Mouse (Mus musculus) heart, embryonic 13.5 days (tissue): ENCODE results near the gene Cavin3. TPM values are rescaled to one million over a fixed set of nuclear protein-coding genes. Genes with fewer than 3 reads are reported as not detected.
A peak's percentile ranks its signal among the peaks of the same experiment; 100 is the strongest.

ENCODE experiments used
- ATAC-seq: fragments of 200-750 bp; cut with Nextera tagmentation; 2 replicates; pipeline ENCODE4 v1.8.0; 2017; ENCODE audit warnings: moderate TSS enrichment; ENCODE audit not compliant: insufficient number of reproducible peaks, low FRiP score, low TSS enrichment; ENCODE audit errors: extremely low read depth
- H3K27ac ChIP-seq: fragments of 300-500 bp; sonication (generic); replicated peaks from 2 replicates; pipeline ENCODE4 v1.5.1; 2015; ENCODE audit warnings: moderate library complexity, mild to moderate bottlenecking, inconsistent platforms
- H3K27me3 ChIP-seq: fragments of 300-500 bp; sonication (generic); replicated peaks from 2 replicates; pipeline ENCODE4 v1.6.1; 2015; ENCODE audit warnings: mild to moderate bottlenecking, inconsistent platforms
- H3K36me3 ChIP-seq: fragments of 300-500 bp; sonication (generic); 2 replicates; pipeline ENCODE4 v1.6.1; 2015; ENCODE audit warnings: mild to moderate bottlenecking, inconsistent platforms
- H3K4me1 ChIP-seq: fragments of 300-500 bp; sonication (generic); 2 replicates; pipeline ENCODE4 v1.6.1; 2015; ENCODE audit warnings: inconsistent platforms
- H3K4me2 ChIP-seq: fragments of 300-500 bp; sonication (generic); 2 replicates; pipeline ENCODE4 v1.6.1; 2015; ENCODE audit warnings: inconsistent platforms, mild to moderate bottlenecking, moderate library complexity
- H3K4me3 ChIP-seq: fragments of 300-500 bp; sonication (generic); 2 replicates; pipeline ENCODE4 v1.5.1; 2015; ENCODE audit warnings: moderate library complexity, mild to moderate bottlenecking, inconsistent platforms
- H3K9ac ChIP-seq: fragments of 300-500 bp; sonication (generic); 2 replicates; pipeline ENCODE4 v1.6.1; 2015; ENCODE audit warnings: inconsistent platforms, mild to moderate bottlenecking, moderate library complexity
- H3K9me3 ChIP-seq: fragments of 300-500 bp; sonication (generic); 2 replicates; pipeline ENCODE4 v1.6.1; 2016; ENCODE audit warnings: inconsistent platforms
- WGBS: fragments of 180-500 bp; shearing (Covaris S2); methylation state at CpG from one replicate; pipeline ENCODE4 v1.1.7; 2015; ENCODE audit warnings: mixed read lengths; 5-methylcytosine and 5-hydroxymethylcytosine counted together
- polyA plus RNA-seq: library from polyadenylated mRNA; unstranded; fragments of >200 nt; fragmentation: Nextera tagmentation; extraction: Ambion mirVana; gene quantifications from 2 replicates; pipeline ENCODE4 v1.2.1, GENCODE M21; 2015

Cavin3 gene
- polyA plus RNA-seq, 1 experiment from 2014 or later, result 74.7 TPM

- Histone ChIP-seq H3K36me3 (no peaks in the 10 kb centered on the region), H3K9ac (no peak overlapping the region), H3K4me1 (0 out of 2 replicates have a peak, but pooled peaks cover 4% of the 10 kb centered on the region), H3K9me3 (no peaks in the 10 kb centered on the region), H3K4me2 (no peak overlapping the region), H3K27me3 (no peaks in the 10 kb centered on the region), H3K27ac (no peak overlapping the region; the same call in 1 of the 2 replicates), H3K4me3 (no peak overlapping the region)
- WGBS, result 42% methylated on average over 5 of the region's 5 CpGs
- no peak for ATAC-seq
Measured at GRCm38 (mm10) chr7:105510143-105510542, 28.0 kb upstream of the Cavin3 start.

DNA sequence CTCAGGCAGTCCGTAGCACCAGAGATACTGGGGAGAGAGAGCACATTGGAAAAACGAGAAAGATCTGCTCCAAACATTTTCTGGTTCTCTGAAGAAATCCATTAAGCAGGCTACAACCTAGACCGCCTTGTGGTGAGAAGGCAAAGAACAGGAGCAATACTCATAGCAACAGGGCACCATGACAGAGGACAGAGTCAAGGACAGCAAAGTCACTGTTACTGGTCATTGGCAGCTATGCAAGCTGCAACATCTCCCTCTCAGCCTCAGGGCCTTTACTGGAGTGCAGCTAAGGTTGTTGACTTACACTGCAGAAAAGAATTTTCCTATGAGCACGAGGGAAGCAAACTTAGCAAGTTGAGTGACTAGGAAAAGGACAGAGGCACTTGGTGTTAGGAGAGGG is 25.2 kb upstream of the Cavin3 start:
- Histone ChIP-seq H3K27ac (peak overlapping the region; percentile 26), H3K36me3 (no peaks in the 10 kb centered on the region), H3K4me1 (0 out of 2 replicates have a peak, but pooled peaks cover 4% of the 10 kb centered on the region), H3K9ac (no peak overlapping the region), H3K4me2 (no peak overlapping the region), H3K4me3 (no peak overlapping the region), H3K9me3 (no peaks in the 10 kb centered on the region), H3K27me3 (no peaks in the 10 kb centered on the region)
- WGBS, result 54% methylated on average over 4 of the region's 4 CpGs
- no peak for ATAC-seq

DNA sequence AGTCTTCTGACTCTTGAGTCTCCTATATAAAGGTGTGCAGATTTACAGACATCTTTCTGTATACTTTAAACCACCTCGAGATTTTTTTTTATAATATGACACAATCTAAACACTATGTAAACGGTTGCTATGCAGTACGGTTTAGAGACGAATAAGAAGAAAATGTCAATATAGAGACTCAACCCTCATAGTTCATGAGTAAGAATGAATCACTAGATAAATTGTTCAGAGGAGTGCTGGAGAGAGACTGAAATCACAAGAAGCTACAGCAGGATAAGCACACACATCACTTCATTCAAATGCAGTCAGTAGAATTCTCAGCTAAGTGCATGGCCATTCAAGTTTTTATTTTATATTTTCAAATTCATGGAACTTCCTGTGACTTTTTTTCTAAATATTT is 19.9 kb upstream of the Cavin3 start:
- Histone ChIP-seq H3K4me1 (no peaks in the 10 kb centered on the region), H3K36me3 (no peaks in the 10 kb centered on the region), H3K4me3 (no peak overlapping the region), H3K27me3 (no peaks in the 10 kb centered on the region), H3K9ac (no peak overlapping the region), H3K4me2 (no peak overlapping the region), H3K9me3 (no peaks in the 10 kb centered on the region), H3K27ac (no peak overlapping the region)
- 71% methylated on average over 4 of the region's 4 CpGs for WGBS
- no peak for ATAC-seq

- H3K4me3 ChIP-seq, result no peak overlapping the region
- H3K27ac ChIP-seq, result no peak overlapping the region
- no peak overlapping the region for H3K9ac ChIP-seq
- no peak for ATAC-seq
- no peaks in the 10 kb centered on the region for H3K27me3 ChIP-seq
- 80% methylated on average over 1 of the region's 1 CpGs for WGBS
- no peaks in the 10 kb centered on the region for H3K9me3 ChIP-seq
- H3K4me1 ChIP-seq, result no peaks in the 10 kb centered on the region
- no peak overlapping the region for H3K4me2 ChIP-seq
- H3K36me3 ChIP-seq, result no peaks in the 10 kb centered on the region
Measured at GRCm38 (mm10) chr7:105499676-105500075, 17.6 kb upstream of the Cavin3 start.

GRCm38 (mm10) chr7:105498854-105499492 is 16.9 kb upstream of the Cavin3 start:
- no peaks in the 10 kb centered on the region for H3K36me3 ChIP-seq
- ATAC-seq, result no peak

DNA sequence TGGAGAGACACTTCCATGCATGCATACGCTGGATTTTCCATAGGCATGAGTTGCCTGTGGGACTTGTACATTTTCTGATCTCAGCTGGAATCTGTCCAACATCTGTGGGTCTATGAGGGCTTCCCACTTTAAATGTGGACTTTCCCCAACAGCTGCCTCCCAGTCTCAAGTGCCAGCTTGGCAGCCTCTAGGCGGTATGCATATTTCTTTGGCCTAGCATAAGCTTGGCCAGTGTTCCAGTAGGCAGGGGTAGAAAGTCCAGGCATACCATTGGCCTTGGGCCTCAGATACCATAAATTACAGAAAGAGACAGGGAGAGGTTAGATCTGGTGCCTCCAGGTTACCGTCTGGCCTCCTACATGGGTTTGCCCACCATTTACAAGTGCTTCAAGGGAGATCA is 15.8 kb upstream of the Cavin3 start:
- H3K9ac ChIP-seq, result no peak overlapping the region
- no peaks in the 10 kb centered on the region for H3K36me3 ChIP-seq
- no peak overlapping the region for H3K27ac ChIP-seq
- H3K27me3 ChIP-seq, result no peaks in the 10 kb centered on the region
- H3K4me2 ChIP-seq, result no peak overlapping the region
- ATAC-seq, result no peak
- no peaks in the 10 kb centered on the region for H3K9me3 ChIP-seq
- 90% methylated on average over 3 of the region's 3 CpGs for WGBS
- no peak overlapping the region for H3K4me3 ChIP-seq
- no peaks in the 10 kb centered on the region for H3K4me1 ChIP-seq

More at GRCm38 (mm10) chr7:105498854-105499492, 16.9 kb upstream of the Cavin3 start:
- Histone ChIP-seq H3K4me2 (no peak overlapping the region), H3K9ac (no peak overlapping the region), H3K4me1 (no peaks in the 10 kb centered on the region), H3K9me3 (no peaks in the 10 kb centered on the region), H3K27ac (no peak overlapping the region), H3K4me3 (no peak overlapping the region), H3K27me3 (no peaks in the 10 kb centered on the region)
- WGBS, result 47% methylated on average over 10 of the region's 10 CpGs

DNA sequence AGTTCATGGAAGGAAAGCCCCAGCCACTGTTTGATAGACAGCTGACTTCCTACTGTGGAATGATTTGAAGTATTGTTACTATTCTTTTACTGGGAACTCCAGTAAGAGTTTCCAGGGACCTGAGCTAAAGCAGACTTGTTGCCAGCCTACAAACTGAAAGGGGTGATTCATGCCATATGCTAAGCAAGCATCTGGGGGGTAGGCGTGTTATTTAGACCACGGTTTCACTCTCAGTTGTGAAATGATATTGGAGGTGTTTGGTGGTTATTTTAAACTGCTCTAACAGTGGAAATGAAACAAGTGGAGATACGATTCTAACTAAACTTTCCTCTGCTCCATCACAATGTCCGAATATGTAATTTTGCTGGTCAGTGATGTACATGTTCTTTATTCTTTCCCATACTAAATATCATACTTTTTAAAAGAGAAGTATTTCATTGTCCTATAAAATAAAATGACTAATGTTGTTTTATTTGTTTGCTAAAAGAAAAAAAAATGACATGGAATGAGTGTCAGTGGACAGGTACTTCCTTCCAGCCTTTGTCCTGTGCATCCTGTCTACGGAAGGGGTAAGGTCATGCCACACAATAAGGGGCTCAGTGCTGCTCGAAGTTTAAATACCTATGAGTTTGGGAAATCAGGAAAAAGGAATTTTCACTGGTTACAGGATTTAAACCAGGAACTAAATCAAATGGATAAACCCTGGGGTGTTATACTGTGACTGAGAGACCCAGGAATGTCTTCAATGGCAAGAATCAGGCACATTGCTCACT is 5.2 kb upstream of the Cavin3 start:
- Histone ChIP-seq H3K4me3 (no peak overlapping the region), H3K9me3 (no peaks in the 10 kb centered on the region), H3K9ac (no peak overlapping the region), H3K27me3 (no peaks in the 10 kb centered on the region), H3K36me3 (no peaks in the 10 kb centered on the region), H3K4me2 (no peak overlapping the region), H3K4me1 (peaks cover 9% of the 10 kb centered on the region), H3K27ac (0 out of 2 replicates have a peak overlapping the region, but pooled peaks have one; percentile 17)
- WGBS, result 66% methylated on average over 6 of the region's 6 CpGs
- ATAC-seq, result no peak

- WGBS, result 64% methylated on average over 5 of the region's 5 CpGs
Measured at GRCm38 (mm10) chr7:105485029-105485428, 2.9 kb upstream of the Cavin3 start.

DNA sequence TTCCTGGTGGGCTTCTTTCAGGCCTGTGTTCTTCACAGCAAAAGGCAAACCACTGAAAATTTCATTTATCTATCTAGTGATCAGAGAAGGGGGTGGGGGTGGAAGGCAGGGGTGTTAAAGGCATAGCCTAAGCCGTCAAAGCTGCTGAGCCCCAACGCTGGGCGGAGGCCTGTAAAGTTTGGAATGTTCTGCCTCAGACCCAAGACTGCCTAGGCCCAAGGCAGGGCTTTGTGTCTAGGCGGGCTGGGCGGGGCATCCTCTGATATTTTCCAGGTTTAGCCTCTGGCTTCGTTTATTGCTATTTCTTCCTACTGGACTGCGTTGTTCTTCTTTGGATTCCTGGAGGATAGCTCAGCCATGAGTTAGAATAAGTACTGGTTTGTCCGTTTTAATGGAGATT is 326 bp upstream of the Cavin3 start:
- Histone ChIP-seq H3K9ac (peak overlapping the region; percentile 92), H3K9me3 (no peaks in the 10 kb centered on the region), H3K27ac (peak overlapping the region; percentile 86), H3K4me1 (peaks cover 35% of the 10 kb centered on the region), H3K4me3 (peak overlapping the region; percentile 63), H3K27me3 (no peaks in the 10 kb centered on the region), H3K4me2 (peak overlapping the region; percentile 88), H3K36me3 (0 out of 2 replicates have a peak, but pooled peaks cover 4% of the 10 kb centered on the region)
- WGBS, result 42% methylated on average over 8 of the region's 8 CpGs
- 0 out of 2 replicates have a peak, but pooled peaks have one; percentile 10 for ATAC-seq

More at GRCm38 (mm10) chr7:105485029-105485428, 2.9 kb upstream of the Cavin3 start:
- no peak overlapping the region for H3K4me2 ChIP-seq
- H3K36me3 ChIP-seq, result 0 out of 2 replicates have a peak, but pooled peaks cover 4% of the 10 kb centered on the region
- H3K27ac ChIP-seq, result no peak overlapping the region
- H3K9ac ChIP-seq, result no peak overlapping the region
- H3K4me3 ChIP-seq, result no peak overlapping the region
- H3K27me3 ChIP-seq, result no peaks in the 10 kb centered on the region
- no peak for ATAC-seq
- H3K4me1 ChIP-seq, result peaks cover 32% of the 10 kb centered on the region
- no peaks in the 10 kb centered on the region for H3K9me3 ChIP-seq

DNA sequence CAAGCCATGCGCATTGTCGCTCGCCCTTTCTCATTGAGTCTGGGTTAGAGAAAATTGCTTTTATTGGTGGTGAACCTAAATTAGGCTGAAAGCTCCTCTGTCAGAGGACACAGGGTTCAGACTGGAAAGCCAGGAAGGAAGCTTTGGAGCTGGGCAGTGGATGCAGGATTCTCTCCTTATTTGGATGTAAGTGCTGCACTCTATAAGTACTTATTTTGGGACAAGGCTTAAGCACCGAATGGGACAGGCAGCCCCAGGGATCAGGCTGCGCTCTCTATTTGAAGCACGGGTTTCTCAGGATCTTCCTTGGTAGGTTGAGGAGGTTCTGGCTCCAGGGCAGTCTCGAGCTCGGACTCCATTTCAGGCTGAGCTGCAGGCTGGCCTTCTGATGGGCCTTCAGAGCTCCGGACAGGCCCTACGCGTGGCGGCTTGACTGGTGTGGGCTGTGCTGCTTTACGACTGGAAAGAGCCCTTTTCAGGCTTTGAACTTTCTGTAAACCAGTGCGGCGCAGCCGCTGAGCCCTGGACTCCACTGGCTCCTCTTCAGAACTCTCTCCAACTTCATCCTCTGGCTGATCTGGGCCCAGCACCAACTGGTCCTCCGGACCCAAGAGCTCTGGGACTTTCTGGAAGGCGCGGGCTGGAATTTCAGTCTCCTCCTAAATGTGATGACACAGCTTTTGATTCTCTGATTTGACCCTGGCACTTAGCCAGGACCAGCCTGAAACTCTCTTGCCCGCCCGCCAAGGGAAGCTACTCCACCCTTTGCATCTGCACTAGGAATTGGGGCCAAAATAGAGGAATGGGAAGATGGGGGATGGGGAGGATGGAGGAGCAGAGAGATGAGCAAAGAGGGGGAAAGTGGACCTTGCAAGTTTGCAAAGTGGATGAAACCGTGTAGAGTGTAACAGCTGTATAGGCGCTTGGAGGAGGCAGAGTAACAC is 1.3 kb downstream of the Cavin3 start:
- Histone ChIP-seq H3K4me3 (peak overlapping the region; percentile 63), H3K4me1 (peaks cover 45% of the 10 kb centered on the region), H3K27me3 (no peaks in the 10 kb centered on the region), H3K9ac (peak overlapping the region; percentile 92), H3K27ac (peak overlapping the region; percentile 86), H3K36me3 (0 out of 2 replicates have a peak, but pooled peaks cover 4% of the 10 kb centered on the region), H3K9me3 (no peaks in the 10 kb centered on the region), H3K4me2 (peak overlapping the region; percentile 88)
- no peak for ATAC-seq
- WGBS, result 43% methylated on average over 23 of the region's 23 CpGs

DNA sequence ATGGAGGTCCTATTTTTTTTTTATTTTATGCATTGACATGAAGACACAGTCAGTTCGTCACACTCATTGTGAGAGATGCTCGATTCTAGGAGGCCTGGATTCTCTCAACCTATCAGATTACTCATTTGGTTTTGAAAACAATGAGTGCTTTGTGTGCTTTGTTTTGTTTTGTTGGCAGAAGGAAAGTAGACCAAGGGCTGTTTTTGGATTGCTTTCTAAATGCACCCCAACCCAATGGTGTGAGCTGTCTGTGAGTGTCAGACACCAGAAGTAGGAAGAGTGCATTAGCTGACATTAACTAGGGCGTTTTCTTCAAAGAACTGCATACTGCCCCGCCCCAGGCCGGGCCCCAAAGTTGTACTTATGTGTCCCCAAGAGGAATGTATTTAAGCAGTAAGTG is 2.0 kb downstream of the Cavin3 start:
- no peaks in the 10 kb centered on the region for H3K27me3 ChIP-seq
- peak overlapping the region; percentile 63 for H3K4me3 ChIP-seq
- peak overlapping the region; percentile 88 for H3K4me2 ChIP-seq
- peaks cover 51% of the 10 kb centered on the region for H3K4me1 ChIP-seq
- H3K9me3 ChIP-seq, result no peaks in the 10 kb centered on the region
- H3K9ac ChIP-seq, result peak overlapping the region; percentile 92
- 0 out of 2 replicates have a peak, but pooled peaks cover 4% of the 10 kb centered on the region for H3K36me3 ChIP-seq
- ATAC-seq, result no peak
- 52% methylated on average over 5 of the region's 5 CpGs for WGBS
- H3K27ac ChIP-seq, result peak overlapping the region; percentile 86
